Mouse (Mus musculus): Measurements from ENCODE around the gene Col24a1.

The Col24a1 gene

DNA sequence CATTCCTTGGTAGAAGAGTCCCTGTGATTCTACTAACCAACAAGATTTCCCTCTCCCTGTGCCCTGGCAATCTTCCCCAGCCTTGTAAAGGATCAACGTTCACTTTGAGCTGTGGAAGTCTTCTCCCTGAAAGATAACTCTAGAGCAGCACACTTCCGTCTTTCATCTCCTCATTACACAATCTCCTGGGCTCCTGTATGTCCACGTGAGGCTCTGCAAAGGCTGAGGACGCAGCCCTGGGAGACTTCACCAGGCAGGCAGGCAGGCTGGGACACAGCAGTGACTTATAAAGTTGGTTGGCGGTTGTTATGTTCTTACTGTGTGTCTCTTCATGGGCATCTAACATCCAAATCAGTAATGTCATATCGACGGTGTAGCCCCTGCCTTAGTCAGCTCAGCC is 170.1 kb downstream of the Col24a1 start:
- DNase-seq (ENCODE audit: low read depth, low spot score): peak; percentile 4

DNA sequence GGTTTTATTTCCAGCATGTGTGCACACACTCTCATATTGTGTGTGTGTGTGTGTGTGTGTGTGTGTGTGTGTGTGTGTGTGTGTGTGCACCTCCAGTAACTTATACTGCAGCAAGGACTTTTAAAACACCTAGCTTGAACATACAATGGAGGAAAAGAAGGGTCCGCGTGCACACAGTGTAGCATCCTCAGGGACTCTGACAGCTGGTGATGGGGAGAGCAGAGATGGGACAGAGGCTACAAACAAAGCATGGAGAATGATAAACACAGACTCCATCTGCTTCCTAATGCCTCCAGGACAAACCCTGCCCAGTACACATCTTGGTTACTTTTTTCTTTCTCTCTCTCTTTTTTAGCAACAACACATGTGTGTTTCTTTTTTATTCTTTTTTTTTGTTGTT is 171.5 kb downstream of the Col24a1 start:
- no peak for DNase-seq (ENCODE audit: low read depth, low spot score)

DNA sequence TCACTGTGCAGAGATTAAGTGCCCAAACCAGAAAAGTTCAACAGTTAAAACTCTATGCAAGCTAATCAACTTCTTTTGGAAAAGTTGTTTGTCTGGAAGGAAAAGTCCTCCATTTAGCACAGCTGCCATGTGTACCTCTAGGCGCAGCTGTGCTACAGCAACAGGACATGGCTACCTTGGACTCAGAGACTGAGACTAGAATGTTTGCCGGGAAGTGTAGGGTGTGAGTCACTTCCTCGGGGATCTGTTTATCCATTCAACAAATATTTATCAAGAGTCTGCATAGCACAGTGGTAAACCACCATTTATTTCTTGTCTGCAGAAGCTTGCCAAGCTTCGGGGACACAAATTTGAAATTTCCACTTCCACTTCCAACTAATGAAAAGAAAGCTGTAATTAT is 178.8 kb downstream of the Col24a1 start:
- DNase-seq (ENCODE audit: low read depth, low spot score): no peak

DNA sequence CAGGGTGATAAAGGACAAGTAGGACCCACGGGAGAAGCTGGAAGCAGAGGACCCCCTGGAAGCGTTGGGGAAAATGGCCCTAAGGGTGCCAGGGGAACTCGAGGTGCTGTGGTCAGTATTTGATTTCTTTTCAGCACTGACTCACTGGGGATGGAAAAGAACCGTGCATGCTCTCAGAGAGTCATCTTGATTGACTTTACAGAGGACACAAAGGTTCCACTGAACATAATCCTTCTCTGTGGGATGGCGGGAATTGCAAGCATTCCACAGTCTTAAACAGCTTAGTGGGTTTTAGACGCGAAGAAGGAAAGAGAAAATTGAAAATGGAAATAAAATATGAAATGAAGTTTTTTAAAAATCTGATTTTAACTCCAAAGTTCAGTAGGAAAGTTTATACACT is 181.9 kb downstream of the Col24a1 start:
- no peak for DNase-seq (ENCODE audit: low read depth, low spot score)

DNA sequence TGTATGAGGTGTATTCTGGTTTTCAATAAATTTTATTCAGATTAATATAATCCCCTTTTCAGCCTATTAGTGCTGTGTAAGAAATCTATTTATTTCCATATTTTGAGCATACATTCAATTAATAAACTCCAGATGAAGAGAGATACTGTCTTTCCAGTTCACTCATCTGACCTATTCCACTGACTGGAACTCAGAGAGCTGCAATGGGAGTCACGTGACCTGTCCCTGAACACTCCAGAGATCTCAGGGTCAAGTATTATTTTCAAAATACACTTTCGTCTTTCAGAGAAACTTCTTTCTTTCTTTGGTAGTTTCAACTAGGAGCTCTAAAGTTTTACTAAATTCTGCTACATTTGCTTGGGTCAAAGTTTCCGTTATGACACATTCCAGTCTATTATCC is 184.4 kb downstream of the Col24a1 start:
- no peak for DNase-seq (ENCODE audit: low read depth, low spot score)

DNA sequence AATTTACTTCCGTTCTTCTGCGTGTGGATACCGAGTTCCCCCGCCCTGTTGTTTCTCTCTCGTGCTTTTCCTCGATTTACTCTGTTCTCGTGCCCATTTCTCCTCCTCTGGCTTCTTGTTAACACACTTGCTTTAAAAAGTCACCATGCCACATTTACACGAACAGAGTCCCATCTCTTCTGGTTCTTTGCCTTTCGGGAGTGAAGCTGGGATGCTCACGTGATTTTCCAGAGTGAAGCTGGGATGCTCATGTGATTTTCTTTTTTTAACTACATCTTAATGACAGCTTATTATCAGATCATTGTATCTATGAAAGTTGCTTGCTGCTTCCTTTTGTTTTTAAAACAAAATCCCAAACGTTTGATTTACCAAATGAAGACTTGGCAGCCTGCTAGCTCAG is 184.8 kb downstream of the Col24a1 start:
- DNase-seq (ENCODE audit: low read depth, low spot score): no peak

DNA sequence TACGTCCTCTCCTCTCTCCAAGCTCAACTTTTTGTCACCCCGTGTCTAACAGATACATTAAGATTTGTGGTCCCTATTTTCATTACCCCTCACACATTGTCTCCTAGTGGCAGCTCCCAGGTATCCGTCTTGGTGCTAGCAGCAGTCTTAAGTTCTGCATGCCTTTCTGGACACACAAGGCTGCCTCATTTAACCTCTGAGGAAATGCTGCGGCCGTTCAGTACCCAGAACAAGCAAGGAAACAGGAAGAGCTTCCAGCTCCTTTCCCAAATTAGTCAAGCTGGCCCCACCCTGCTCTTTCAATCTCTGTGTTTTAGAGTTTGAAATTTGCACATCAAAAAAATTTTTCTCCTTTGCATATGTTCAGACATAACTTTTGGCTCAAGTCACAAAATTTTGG is 186.2 kb downstream of the Col24a1 start:
- no peak for DNase-seq (ENCODE audit: low read depth, low spot score)

DNA sequence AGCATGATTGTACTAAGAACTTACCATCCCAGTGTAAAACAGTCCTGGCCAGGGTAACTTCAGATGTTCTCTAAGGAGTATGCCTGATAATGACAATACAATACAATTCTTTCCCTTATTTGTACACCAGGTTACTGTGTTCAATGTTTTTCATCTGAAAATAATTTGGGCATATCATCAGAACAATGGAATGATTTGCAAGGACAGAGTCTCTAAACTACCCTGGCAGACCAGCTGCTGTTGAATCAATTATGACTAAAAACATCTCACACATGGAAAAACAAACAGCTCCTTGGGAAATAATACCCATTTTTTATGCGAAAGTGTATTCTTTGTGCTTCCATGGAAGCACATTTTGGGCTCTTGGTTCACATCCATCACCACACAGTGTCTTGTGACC is 198.0 kb downstream of the Col24a1 start:
- DNase-seq (ENCODE audit: low read depth, low spot score): no peak

DNA sequence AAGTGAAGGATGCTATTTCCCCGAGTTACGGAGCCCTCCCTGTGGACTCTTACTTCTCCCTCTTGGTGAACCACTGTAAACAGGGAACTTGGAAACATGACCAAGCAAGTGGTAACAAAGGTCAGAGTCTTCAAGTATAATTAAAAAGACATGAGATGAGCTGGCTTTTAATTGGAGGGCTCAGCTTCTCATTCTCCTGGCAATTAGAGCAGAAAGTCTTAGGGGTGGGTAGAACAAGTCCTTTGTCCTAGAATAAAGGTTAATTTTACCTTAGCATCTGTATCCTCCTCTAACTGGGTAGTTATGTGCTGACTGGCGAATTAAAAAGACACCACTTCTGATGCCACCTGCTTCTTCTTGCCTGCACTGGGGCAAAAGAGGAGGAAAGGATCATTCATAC is 199.1 kb downstream of the Col24a1 start:
- DNase-seq (ENCODE audit: low read depth, low spot score): no peak

DNA sequence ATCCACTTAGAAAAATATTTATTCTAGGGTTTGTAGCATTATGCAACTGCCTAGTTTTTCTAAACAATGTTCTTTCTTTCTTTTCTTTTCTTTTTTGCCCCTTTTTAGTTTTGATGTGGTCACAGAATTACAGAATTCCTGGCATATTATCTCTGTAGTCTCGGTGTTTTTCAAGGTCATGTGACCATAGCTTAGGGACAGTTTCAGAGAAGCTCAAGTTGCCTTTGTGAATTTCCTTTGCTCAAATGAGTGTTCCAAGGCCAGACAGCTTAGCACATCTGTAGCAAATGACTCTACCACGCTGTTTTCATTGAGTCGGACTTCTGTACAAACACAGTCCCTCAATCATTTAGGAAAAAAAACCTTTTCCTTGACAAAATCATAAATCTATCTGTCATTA is 205.9 kb downstream of the Col24a1 start:
- DNase-seq (ENCODE audit: low read depth, low spot score): no peak

DNA sequence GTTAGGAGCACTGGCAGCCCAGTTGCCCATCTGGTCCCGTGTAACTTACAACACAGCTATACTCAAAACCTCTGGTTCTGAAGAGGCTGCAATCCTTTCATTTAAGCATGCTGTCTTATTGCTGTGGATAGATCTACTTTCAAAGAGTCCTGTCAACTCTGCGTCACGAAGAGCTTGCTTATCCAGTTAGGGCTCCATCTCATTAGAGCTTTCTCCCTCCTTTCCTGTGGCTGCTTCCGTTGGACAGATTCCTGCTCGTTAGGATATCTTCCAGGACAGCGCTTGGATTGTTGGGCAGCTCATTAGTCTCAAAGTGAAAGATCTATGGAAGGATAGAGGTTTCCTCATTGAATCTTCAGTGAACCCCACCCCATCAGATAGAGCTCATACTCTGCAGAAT is 206.6 kb downstream of the Col24a1 start:
- DNase-seq (ENCODE audit: low read depth, low spot score): no peak

DNA sequence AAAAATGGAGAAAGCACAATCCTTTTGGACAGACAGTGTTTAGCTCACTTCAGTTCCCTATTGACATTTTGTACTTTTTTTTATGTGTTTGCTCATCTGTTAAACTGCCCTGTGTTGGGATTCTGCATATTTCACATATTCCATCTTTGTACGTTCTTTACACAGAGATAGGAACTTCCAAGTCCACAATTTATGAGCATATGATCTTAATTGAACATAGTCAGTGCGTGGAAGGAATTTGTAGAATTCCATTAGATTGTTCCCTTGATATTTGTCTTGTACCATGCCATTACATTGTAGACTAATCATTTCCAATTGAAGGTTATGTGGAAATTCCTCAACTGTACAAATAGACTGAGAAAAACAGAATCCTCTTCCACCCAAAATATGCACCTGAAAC is 212.6 kb downstream of the Col24a1 start:
- DNase-seq (ENCODE audit: low read depth, low spot score): no peak

DNA sequence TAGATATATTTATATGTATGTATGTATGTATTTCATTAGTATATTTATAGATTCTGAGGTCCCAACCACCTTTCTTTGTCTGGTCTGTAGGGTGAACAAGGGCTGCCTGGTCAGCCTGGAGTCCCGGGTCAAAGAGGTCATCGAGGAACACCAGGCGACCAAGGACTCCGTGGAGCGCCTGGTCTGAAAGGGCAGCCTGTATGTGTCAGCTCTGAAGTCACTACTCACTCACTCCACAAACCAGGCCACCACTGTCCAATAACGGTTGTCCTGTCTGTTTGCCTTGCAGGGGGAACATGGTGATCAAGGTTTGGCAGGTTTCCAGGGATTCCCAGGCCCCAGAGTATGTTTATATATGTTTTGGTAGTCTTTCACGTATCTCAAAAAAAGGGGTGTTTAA is 216.3 kb downstream of the Col24a1 start:
- no peak for DNase-seq (ENCODE audit: low read depth, low spot score)

DNA sequence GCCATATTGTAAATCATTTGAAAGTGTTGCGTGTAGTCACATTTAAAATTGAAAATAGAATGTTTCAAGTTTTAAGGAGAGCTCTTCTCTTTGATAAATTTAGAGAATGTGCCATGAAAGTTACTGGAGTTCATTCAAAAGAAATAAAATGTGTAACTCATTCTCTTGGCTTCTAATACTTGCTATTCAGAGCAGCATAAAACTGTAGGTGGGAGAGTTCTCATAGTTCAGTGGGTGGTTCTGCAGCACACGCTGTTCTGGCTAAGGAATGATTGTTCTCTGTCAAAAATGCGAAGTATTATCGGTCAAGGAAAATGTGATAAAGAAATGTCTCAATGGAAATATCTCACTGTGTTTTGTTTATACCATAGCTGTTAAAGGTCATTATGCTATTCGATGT is 221.9 kb downstream of the Col24a1 start:
- DNase-seq (ENCODE audit: low read depth, low spot score): peak; percentile 38

DNA sequence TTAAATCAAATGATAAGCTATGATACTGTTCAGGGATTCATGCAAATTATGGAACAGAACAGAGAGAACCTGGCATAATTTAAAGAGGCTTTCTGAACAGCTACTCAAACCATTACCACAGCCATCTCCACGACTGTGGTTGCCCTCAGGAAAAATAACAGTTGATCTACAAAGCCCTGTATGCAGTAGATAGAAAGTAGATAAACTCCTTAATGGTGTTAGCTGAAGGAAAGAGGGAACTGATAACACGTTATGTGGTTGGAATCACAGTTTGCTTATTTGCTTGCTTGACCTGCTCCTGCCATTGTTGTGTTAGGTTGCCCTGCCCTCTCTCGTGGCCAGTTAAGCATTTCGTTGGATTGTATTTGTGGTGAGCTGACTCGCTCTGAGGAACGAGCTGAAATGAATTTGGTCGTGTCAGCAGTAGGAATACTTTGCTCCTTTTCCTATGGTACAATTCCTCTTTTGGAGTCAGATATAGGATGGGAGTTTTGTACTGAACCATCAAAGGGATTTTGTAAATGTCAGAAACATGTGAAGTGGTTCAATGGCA is 229.3 kb downstream of the Col24a1 start:
- no peak for DNase-seq (ENCODE audit: low read depth, low spot score)

DNA sequence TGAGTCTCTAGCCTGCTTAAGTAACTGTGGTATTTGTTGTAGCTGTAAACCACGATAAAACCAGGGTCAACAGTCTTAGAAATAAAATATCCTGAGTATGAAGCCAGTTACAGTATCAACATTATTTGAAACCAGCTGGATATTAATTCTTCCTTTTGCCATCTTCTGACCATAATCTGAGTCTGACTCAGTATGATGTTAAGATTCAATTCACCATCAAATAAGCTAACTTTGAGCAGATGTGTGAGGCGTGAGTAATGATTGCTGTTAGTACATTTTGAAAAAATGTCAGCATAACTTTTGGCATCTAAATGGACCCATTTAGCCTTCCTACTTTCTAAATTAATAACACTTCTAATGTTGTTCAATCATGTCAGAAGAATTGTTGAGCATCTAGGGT is 230.0 kb downstream of the Col24a1 start:
- DNase-seq (ENCODE audit: low read depth, low spot score): no peak

DNA sequence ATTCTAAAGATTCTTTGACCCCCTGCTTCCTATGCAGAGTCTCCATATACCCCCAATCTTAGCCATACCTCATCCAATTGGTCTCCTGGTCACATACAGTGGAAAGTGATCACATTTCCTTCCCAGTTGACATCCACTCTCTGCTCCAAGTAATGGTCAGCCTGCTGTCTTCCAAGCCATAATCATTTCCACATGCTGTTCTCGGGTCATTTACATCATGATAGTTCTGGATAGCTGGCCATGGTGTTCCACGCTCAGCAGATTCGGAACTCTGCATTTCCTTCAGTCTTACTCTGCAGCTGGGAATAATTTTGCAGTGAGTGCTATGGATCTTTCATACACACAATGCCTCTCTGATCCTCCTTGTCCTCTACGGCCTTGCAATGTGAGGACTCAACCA is 233.0 kb downstream of the Col24a1 start:
- DNase-seq (ENCODE audit: low read depth, low spot score): no peak

DNA sequence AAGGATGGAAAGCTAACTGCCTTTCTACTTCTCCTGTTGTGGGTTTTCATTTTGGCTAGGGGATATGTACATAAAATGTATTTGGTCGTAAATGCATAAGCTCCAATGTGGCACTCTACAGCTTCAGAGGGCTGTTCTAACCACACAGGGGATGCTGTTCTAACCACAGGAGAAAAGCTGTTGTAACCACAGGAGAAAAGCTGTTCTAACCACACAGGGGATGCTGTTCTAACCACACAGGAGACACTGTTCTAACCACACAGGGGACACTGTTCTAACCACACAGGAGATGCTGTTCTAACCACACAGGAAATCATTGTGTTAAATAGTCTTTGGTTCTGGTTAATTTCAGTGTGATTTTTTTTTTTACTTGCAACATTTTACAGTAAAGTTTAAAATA is 245.6 kb downstream of the Col24a1 start:
- no peak for DNase-seq (ENCODE audit: low read depth, low spot score)

DNA sequence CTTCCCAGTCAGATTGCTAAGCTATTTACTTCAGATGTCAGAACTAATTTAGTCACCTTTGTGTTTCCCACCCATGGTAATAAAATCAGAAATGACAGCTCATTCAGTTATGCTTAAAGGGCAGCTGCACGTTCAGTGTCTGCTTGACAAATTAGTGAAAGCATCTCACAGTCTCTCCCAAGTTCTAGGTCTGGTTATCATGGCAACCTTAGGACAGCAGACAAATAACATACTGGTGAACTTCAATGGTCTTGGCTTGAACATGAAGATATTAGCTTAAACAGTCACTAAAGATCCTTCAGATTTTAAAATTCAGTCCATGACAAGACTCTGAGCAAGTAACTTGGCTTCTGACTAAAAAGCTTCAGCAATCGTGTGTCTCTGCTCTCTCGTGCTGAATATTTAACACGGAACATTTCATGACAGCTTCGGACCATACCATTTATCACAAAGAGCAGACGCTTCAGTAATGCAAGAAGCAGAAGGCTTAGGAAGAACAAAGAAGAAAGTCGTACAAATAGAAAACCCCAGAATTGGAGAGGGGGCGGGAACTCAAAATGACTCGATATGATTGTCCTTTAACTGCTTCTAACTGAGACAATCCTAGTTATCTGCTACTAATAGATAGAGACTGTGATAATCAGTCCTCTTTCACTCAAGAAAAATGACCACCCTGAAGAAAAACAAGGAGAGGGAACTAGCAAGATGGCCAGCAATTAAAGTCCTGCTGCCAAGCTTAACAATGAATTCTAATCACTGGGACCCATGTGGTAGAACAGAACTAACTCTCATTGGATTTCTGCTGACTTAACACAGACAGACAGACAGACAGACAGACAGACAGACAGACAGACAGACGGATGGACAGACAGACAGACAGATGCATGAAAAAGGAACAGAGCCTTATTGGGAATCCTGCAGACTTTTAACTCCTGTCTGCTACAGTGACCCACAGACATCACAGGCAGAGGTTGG is 256.5 kb downstream of the Col24a1 start:
- DNase-seq (ENCODE audit: low read depth, low spot score): no peak

DNA sequence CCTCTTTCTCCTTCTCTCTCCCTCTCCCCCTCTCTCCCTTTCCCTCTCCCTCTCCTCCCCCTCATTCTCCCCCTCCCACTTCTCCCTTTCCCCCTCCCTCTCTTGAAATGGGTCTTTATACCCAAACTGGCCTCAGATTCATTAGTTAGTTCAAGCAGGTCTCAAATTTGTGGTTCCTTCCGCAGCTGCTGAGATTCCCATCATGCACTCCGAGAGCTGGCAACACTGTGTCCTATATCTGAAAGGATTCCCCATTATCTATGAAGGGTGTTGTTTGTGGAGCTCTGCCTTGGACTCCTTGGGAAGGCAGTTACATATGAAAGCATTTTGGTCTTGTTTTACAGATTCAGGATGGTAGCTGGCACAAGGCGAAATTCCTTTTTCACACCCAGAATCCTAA is 257.9 kb downstream of the Col24a1 start:
- DNase-seq (ENCODE audit: low read depth, low spot score): no peak

DNA sequence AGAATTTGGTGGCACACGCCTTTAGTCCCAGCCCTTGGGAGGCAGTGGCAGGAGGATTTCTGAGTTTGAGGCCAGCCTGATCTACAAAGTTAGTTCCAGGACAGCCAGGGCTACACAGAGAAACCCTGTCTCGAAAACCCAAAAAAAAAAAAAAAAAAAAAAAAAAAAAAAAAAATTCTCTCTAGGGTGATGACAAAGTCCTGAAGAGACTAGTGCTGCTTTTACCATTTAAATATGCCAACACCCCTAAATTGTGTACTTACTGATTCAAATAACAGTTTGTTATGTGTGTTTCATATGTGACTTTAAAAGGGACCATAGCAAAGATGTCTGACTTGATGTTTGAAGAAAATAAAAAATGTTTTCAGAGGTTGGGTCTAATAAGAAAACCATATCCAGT is 262.1 kb downstream of the Col24a1 start:
- DNase-seq (ENCODE audit: low read depth, low spot score): no peak

DNA sequence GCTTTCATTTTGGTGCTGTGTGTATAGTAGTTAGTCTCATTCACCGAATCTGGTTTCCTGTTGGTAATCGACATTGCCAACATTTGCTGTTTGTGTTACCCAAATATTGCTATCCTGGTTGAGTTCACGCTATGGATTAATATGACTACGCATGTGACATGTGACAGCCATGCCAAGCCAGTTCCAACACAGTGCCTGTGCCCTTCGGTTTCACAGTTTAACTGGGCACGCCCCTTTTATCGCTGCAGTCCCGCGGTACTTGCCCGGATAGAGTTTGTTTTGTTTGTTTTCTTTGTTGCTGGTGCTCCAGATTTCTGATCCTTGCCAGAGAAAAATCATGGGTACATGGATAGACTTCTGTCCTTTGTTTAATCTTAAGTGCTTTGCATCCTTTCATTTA is 263.9 kb downstream of the Col24a1 start:
- no peak for DNase-seq (ENCODE audit: low read depth, low spot score)

DNA sequence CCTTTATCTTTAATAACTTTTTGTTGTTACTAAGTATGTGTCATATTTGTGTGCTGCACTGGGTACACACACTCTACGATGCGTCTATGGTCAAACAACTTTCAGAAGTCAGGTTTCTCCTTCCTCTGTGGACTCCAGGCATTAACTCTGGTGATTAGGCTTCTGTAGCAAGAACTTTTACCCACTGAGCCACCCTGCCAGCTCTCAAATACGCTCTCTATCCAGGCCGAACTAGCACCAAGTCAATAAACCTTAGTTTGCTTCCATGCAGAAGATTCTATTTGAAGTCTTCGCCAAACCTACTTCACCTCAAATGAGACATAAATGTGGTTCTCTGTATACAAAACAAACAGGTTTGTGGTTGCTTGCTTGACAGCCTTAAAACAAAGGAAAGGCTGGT is 267.4 kb downstream of the Col24a1 start:
- no peak for DNase-seq (ENCODE audit: low read depth, low spot score)
